Mouse (Mus musculus) intestine, embryonic 16.5 days (tissue): ENCODE results near the gene Gpc6. TPM values are rescaled to one million over a fixed set of nuclear protein-coding genes. Genes with fewer than 3 reads are reported as not detected.

Experiments used
- ATAC-seq: fragments of 200-750 bp; cut with Nextera tagmentation; 2 replicates; pipeline ENCODE4 v1.8.0; 2017; ENCODE audit warnings: moderate TSS enrichment, moderate library complexity
- H3K27ac ChIP-seq: fragments of 300-500 bp; sonication (generic); 2 replicates; pipeline ENCODE4 v1.5.1; 2014; ENCODE audit warnings: mild to moderate bottlenecking, low read length
- H3K27me3 ChIP-seq: fragments of 300-500 bp; sonication (generic); replicated peaks from 2 replicates; pipeline ENCODE4 v1.6.1; 2014; ENCODE audit warnings: low read length, control low read depth, mixed read lengths; ENCODE audit not compliant: control insufficient read depth, insufficient read depth
- H3K36me3 ChIP-seq: fragments of 300-500 bp; sonication (generic); 2 replicates; pipeline ENCODE4 v1.6.1; 2014; ENCODE audit warnings: low read length, control low read depth; ENCODE audit not compliant: control insufficient read depth, insufficient read depth
- H3K4me1 ChIP-seq: fragments of 300-500 bp; sonication (generic); 2 replicates; pipeline ENCODE4 v1.6.1; 2014; ENCODE audit warnings: low read length, control low read depth, mixed read lengths; ENCODE audit not compliant: control insufficient read depth, insufficient read depth
- H3K4me2 ChIP-seq: fragments of 300-500 bp; sonication (generic); 2 replicates; pipeline ENCODE4 v1.6.1; 2014; ENCODE audit warnings: low read depth, low read length, control low read depth
- H3K4me3 ChIP-seq: fragments of 300-500 bp; sonication (generic); 2 replicates; pipeline ENCODE4 v1.5.1; 2014; ENCODE audit warnings: mild to moderate bottlenecking, low read length
- H3K9ac ChIP-seq: fragments of 300-500 bp; sonication (generic); 2 replicates; pipeline ENCODE4 v1.6.1; 2014; ENCODE audit warnings: low read depth, low read length
- H3K9me3 ChIP-seq: fragments of 300-500 bp; sonication (generic); 2 replicates; pipeline ENCODE4 v1.6.1; 2016; ENCODE audit warnings: low read length, control low read depth; ENCODE audit not compliant: control insufficient read depth
- WGBS: fragments of 180-500 bp; shearing (Covaris S2); extraction: QIAGEN DNeasy Blood & Tissue Kit; methylation state at CpG from one replicate; pipeline ENCODE4 v1.1.7; 2014; 5-methylcytosine and 5-hydroxymethylcytosine counted together
- polyA plus RNA-seq: library from polyadenylated mRNA; unstranded; fragments of >200 nt; fragmentation: Nextera tagmentation; extraction: Ambion mirVana; gene quantifications from 2 replicates; pipeline ENCODE4 v1.2.1, GENCODE M21; 2015

Gene Gpc6
- polyA plus RNA-seq, 1 experiment from 2014 or later: 29.7 TPM

DNA sequence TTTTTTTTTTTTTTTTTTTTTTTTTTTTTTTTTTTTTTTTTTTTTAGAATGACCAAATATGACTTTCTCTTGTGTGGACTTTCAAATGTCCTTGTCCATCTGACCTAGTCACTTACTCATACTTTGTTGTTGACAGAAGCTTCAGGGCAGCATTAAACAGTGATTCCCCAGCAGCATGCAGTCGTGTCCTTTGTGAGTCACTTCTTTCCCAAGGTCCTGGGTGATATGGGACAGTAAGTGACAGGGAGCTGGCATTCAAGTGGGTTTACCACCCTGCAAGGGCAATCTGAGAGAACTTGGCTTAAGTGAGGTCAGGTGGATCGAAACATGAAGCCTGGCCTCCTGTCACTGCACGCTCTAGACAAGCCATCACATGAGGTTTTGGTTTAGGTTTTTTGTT, 754.8 kb downstream of the Gpc6 start:
- no peaks in the 10 kb centered on the region for H3K9me3 ChIP-seq
- H3K4me3 ChIP-seq: no peak overlapping the region
- WGBS: 88% methylated on average over 3 of the region's 3 CpGs
- H3K27ac ChIP-seq: no peak overlapping the region
- peaks cover 3% of the 10 kb centered on the region; the same call in 1 of the 2 replicates for H3K4me1 ChIP-seq
- H3K4me2 ChIP-seq: no peak overlapping the region
- ATAC-seq: no peak
- no peak overlapping the region for H3K9ac ChIP-seq
- no peaks in the 10 kb centered on the region for H3K27me3 ChIP-seq
- H3K36me3 ChIP-seq: no peaks in the 10 kb centered on the region

DNA sequence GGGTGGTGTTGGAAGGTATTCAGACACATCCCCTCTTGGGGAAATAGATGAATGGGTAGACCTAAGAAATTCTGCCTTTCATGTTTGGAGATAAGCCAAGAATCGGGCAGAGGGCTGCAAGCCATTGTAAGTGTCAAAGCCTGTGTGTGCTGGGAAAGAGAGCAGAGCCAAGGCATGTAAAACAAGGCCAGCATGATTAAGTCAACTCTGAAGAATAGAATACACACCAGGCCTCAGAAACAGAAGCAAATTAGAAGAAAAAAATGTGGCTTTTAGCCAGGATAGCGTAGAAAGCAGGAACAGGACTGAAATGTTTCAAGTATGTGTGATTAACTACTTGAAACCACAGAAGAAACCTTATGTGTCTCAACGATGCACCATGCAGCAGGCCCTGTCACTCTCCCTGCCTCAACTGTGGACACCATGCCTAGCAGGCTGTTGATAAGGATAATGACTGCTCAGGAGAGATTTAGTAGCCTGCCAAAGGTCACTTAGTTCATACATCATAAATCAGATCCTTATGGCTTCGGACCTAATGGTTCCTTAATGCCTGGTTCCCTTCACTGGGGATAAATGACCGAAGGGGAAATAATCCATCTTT, 756.3 kb downstream of the Gpc6 start:
- H3K27ac ChIP-seq: no peak overlapping the region
- peak; percentile 71 for ATAC-seq
- H3K9ac ChIP-seq: no peak overlapping the region
- no peaks in the 10 kb centered on the region for H3K9me3 ChIP-seq
- no peak overlapping the region for H3K4me2 ChIP-seq
- H3K4me1 ChIP-seq: peaks cover 3% of the 10 kb centered on the region; the same call in 1 of the 2 replicates
- H3K4me3 ChIP-seq: no peak overlapping the region
- no peaks in the 10 kb centered on the region for H3K36me3 ChIP-seq
- H3K27me3 ChIP-seq: no peaks in the 10 kb centered on the region
- 17% methylated on average over 5 of the region's 5 CpGs for WGBS

DNA sequence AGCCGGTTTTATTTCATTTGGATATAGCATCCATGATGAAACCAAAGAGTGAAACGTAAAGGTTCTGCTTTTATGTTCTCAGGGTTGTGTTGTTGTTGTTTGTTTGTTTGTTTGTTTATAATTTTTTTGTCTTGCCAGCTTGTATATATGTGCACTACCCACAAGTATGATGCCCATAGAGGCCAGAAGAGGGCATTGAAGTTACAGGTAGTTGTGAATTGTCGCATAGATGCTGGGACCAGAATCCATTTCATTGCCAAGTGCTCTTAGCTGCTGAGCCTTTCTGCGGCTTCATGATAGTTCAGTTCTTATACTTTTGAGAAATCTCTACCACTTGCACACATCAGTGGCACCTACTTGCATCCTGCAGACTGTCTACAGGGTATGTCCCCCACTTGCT, 758.0 kb downstream of the Gpc6 start:
- no peaks in the 10 kb centered on the region for H3K36me3 ChIP-seq
- no peak overlapping the region for H3K27ac ChIP-seq
- H3K27me3 ChIP-seq: no peaks in the 10 kb centered on the region
- H3K4me1 ChIP-seq: peaks cover 3% of the 10 kb centered on the region; the same call in 1 of the 2 replicates
- H3K4me2 ChIP-seq: no peak overlapping the region
- 94% methylated on average over 4 of the region's 4 CpGs for WGBS
- no peaks in the 10 kb centered on the region for H3K9me3 ChIP-seq
- ATAC-seq: no peak
- H3K9ac ChIP-seq: no peak overlapping the region
- no peak overlapping the region for H3K4me3 ChIP-seq

DNA sequence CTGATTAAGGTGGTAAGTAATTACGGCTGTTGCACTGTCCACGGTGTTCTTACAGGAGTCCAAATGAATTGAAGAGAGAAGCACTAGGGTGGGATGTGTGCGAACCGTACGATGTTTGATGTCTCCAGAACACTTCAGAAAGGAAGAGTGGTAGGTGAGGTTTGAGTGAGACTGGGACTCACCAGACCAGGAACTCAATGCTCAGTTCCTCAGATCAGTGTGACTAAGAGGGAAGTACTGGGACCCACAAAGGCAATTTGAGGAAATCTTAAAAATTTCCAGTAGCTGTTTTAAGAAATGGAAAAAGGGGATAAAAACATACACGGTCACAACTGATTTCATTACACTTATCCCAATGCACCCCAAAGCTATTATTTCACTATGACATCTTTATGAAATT, 764.7 kb downstream of the Gpc6 start:
- Histone ChIP-seq H3K4me3 (no peak overlapping the region), H3K27ac (no peak overlapping the region), H3K4me1 (0 out of 2 replicates have a peak, but pooled peaks cover 2% of the 10 kb centered on the region), H3K36me3 (no peaks in the 10 kb centered on the region), H3K9ac (no peak overlapping the region), H3K9me3 (no peaks in the 10 kb centered on the region), H3K27me3 (no peaks in the 10 kb centered on the region), H3K4me2 (no peak overlapping the region)
- WGBS: 89% methylated on average over 6 of the region's 6 CpGs
- no peak for ATAC-seq

DNA sequence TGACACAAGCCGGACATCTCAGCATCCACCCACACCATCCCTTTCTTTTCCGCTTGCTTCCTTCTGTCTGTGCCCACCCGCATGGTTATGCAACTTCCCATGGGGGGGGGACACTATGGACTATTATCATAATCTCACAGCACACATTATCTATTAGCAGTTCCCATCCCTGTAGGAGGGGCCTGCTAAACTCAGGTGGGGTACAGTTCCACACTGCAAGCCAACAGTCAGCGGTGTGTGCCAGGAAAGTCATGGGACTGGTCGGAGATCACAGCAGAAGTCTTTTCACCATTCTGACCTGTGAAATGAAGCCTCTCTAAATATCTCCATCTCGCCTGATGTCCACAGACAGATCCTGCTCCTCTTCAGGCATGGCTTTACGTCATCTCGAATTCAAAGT, 770.5 kb downstream of the Gpc6 start:
- no peak overlapping the region for H3K9ac ChIP-seq
- no peaks in the 10 kb centered on the region for H3K36me3 ChIP-seq
- H3K27ac ChIP-seq: no peak overlapping the region
- H3K9me3 ChIP-seq: no peaks in the 10 kb centered on the region
- no peak for ATAC-seq
- no peaks in the 10 kb centered on the region for H3K4me1 ChIP-seq
- WGBS: 91% methylated on average over 8 of the region's 8 CpGs
- no peak overlapping the region for H3K4me3 ChIP-seq
- H3K4me2 ChIP-seq: no peak overlapping the region
- no peaks in the 10 kb centered on the region for H3K27me3 ChIP-seq

DNA sequence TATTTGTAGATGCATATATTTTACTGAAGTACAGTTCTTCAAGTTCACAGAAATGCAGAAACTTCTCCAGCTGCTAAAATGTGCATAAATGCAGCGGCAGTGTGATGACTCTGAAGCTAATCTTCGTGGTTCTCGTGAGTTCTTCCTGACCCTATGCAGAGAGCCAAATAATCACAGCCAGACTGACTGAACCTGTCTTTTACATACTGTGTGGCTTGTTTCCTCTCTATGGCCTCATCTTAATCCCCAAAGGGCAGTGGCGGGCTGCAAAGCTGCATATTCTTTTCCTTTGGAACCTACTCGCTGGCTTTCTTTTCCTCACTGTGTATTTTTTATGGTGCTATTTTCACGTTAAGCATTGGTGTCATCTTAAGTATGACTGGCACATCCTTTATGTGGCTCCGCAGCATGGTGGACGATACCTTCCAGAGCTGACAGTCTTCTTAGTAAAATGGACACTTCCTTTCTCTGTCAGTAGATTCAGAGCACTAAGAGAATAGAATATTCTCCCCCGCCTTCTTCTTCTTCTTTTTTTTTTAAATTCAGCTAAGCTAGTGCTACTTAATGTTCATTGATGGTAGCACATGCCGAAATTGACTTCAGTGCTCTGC, 775.7 kb downstream of the Gpc6 start:
- H3K9me3 ChIP-seq: no peaks in the 10 kb centered on the region
- H3K9ac ChIP-seq: no peak overlapping the region
- 86% methylated on average over 10 of the region's 10 CpGs for WGBS
- ATAC-seq: no peak
- no peak overlapping the region for H3K4me3 ChIP-seq
- no peaks in the 10 kb centered on the region for H3K36me3 ChIP-seq
- no peak overlapping the region for H3K27ac ChIP-seq
- H3K4me1 ChIP-seq: no peaks in the 10 kb centered on the region
- H3K4me2 ChIP-seq: no peak overlapping the region
- no peaks in the 10 kb centered on the region for H3K27me3 ChIP-seq

DNA sequence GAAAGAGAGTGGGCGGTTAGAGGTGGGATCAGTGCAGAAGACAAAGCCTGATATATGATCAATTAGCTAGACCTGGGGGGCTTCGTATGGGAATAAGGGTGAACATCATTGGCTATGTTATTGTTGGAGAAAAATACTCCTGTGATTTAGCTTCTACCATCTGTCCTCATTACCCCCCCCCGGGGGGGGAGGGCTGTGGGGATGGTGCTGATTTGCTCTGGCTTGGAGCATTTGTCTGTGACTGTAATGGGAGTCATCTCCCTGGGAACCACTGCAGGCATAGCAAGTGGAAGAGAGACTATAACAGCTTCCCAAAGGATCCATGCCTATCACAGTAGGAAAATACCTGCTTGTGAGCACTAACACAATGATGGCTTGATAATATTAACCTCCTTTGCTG, 783.7 kb downstream of the Gpc6 start:
- Histone ChIP-seq H3K4me1 (peaks cover 3% of the 10 kb centered on the region; the same call in 1 of the 2 replicates), H3K9me3 (no peaks in the 10 kb centered on the region), H3K27me3 (no peaks in the 10 kb centered on the region), H3K4me2 (no peak overlapping the region), H3K4me3 (no peak overlapping the region), H3K9ac (no peak overlapping the region), H3K27ac (no peak overlapping the region), H3K36me3 (no peaks in the 10 kb centered on the region)
- ATAC-seq: no peak
- WGBS: 90% methylated on average over 3 of the region's 3 CpGs

DNA sequence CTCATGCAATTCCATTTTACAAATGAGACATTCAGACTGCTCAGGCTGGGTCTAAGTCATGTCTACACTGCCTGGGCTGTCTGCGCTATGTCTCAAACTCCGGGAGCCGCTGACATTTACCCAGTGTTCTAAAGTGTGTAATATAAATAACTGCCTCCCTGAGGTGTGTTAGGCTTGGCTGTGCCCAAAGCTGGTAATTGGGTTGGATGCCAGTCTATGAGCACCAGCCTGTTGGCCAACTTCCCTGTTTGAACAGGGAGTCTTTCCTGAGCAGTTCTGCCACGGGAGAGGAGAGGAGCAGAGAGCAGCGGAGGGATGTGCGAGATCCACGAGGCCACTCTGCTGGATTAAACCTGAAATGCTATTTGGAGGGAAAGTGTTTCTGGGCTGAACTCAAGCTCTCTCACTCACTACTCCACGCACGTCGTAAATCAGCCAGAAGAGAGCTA, 785.4 kb downstream of the Gpc6 start:
- H3K4me1 ChIP-seq: peaks cover 3% of the 10 kb centered on the region; the same call in 1 of the 2 replicates
- WGBS: 54% methylated on average over 10 of the region's 10 CpGs
- H3K4me2 ChIP-seq: no peak overlapping the region
- no peak overlapping the region for H3K9ac ChIP-seq
- no peaks in the 10 kb centered on the region for H3K36me3 ChIP-seq
- 0 out of 2 replicates have a peak, but pooled peaks have one; percentile 16 for ATAC-seq
- H3K4me3 ChIP-seq: no peak overlapping the region
- H3K27ac ChIP-seq: no peak overlapping the region
- no peaks in the 10 kb centered on the region for H3K9me3 ChIP-seq
- H3K27me3 ChIP-seq: no peaks in the 10 kb centered on the region

DNA sequence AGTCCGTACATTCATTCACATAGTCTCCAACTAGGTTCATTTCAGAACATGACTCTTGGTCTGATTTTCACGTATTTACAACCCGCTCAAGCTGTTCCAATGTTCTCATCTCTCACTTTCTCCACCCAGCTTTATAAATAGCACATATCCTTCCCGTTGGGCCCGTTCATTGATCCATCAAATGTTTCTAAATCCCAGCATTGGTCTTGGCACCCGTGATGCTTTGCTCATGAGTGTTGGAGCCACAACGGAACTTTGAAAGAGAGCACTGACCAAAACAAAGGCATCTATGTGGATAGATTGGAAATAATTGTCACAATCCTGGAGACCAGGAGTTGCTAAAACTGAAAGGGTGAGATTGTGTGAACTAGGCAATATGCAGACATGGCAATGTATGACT, 787.2 kb downstream of the Gpc6 start:
- Histone ChIP-seq H3K4me3 (no peak overlapping the region), H3K4me2 (no peak overlapping the region), H3K27me3 (no peaks in the 10 kb centered on the region), H3K9ac (no peak overlapping the region), H3K4me1 (peaks cover 3% of the 10 kb centered on the region; the same call in 1 of the 2 replicates), H3K36me3 (no peaks in the 10 kb centered on the region), H3K27ac (no peak overlapping the region), H3K9me3 (no peaks in the 10 kb centered on the region)
- 90% methylated on average over 7 of the region's 7 CpGs for WGBS
- no peak for ATAC-seq
